Comparison of ENCODE assay signal across 11 mouse cellular contexts in genomic region chr2:93030101-93030500, GRCm38 (mm10). TPM values are rescaled to one million over a fixed set of nuclear protein-coding genes. Genes with fewer than 3 reads are reported as not detected.
A peak's percentile ranks its signal among the peaks of the same experiment; 100 is the strongest.
DNase-seq lines count a peak whose midpoint lies in the region; ATAC-seq and TF ChIP-seq lines count a peak whose summit lies in the region.
"Had no signal": no experiment of that assay in that cellular context is flagged by ENCODE, and none has a peak within 500 bp of the region (broad histone marks: within the 10 kb centered on the region; RNA-seq: fewer than 3 reads in every experiment).

No protein-coding gene starts in this region.

- no peak overlapping the region for H3K27ac ChIP-seq in midbrain, postnatal 0 days (ENCODE audit: low read depth, low read length)
- H3K27ac ChIP-seq in midbrain, embryonic 16.5 days (ENCODE audit: low read length) = no peak overlapping the region
- peak overlapping the region; percentile 42; the same call in 1 of the 2 replicates for H3K27ac ChIP-seq in hindbrain, postnatal 0 days
- H3K27ac ChIP-seq: macrophage had no signal

- H3K36me3 ChIP-seq in midbrain, postnatal 0 days (ENCODE audit: insufficient read depth, low read length) = no peaks in the 10 kb centered on the region
- no peaks in the 10 kb centered on the region for H3K36me3 ChIP-seq in midbrain, embryonic 16.5 days (ENCODE audit: control insufficient read depth, insufficient read depth, low read length)
- no peaks in the 10 kb centered on the region for H3K36me3 ChIP-seq in hindbrain, postnatal 0 days (ENCODE audit: insufficient read depth, low read length)

- H3K27me3 ChIP-seq in midbrain, postnatal 0 days (ENCODE audit: insufficient read depth, low read length) = no peaks in the 10 kb centered on the region
- no peaks in the 10 kb centered on the region for H3K27me3 ChIP-seq in midbrain, embryonic 16.5 days (ENCODE audit: control insufficient read depth, insufficient read depth, low read depth, low read length)
- no peaks in the 10 kb centered on the region for H3K27me3 ChIP-seq in hindbrain, postnatal 0 days (ENCODE audit: insufficient read depth, low read length)

- H3K9me3 ChIP-seq in midbrain, postnatal 0 days (ENCODE audit: low read length) = no peaks in the 10 kb centered on the region
- H3K9me3 ChIP-seq in midbrain, embryonic 16.5 days (replicated peaks; ENCODE audit: control insufficient read depth, low read length, poor library complexity, severe bottlenecking) = no peaks in the 10 kb centered on the region
- H3K9me3 ChIP-seq in hindbrain, postnatal 0 days (ENCODE audit: low read length) = no peaks in the 10 kb centered on the region
- H3K9me3 ChIP-seq: forebrain, embryonic 10.5 days had no signal

- 62% methylated on average over 6 of the region's 6 CpGs for WGBS in midbrain, postnatal 0 days
- 63% methylated on average over 6 of the region's 6 CpGs for WGBS in midbrain, embryonic 16.5 days
- 45% methylated on average over 6 of the region's 6 CpGs for WGBS in hindbrain, postnatal 0 days

- H3K4me2 ChIP-seq in midbrain, postnatal 0 days (ENCODE audit: low read depth, low read length, poor library complexity, severe bottlenecking) = no peak overlapping the region
- no peak overlapping the region for H3K4me2 ChIP-seq in midbrain, embryonic 16.5 days (ENCODE audit: low read length)
- no peak overlapping the region for H3K4me2 ChIP-seq in hindbrain, postnatal 0 days (ENCODE audit: low read depth, low read length)

- no peak for ATAC-seq in midbrain, postnatal 0 days (ENCODE audit: low FRiP score)
- ATAC-seq in midbrain, embryonic 16.5 days = no peak
- ATAC-seq in hindbrain, postnatal 0 days = peak; percentile 39

- no peak overlapping the region for H3K4me3 ChIP-seq in midbrain, postnatal 0 days (ENCODE audit: low read depth, low read length)
- no peak overlapping the region for H3K4me3 ChIP-seq in midbrain, embryonic 16.5 days (ENCODE audit: low read depth, low read length)
- no peak overlapping the region for H3K4me3 ChIP-seq in hindbrain, postnatal 0 days (ENCODE audit: low read length)
- H3K4me3 ChIP-seq: forebrain, embryonic 10.5 days had no signal

- H3K4me1 ChIP-seq in midbrain, postnatal 0 days (ENCODE audit: insufficient read depth, low read length) = peaks cover 10% of the 10 kb centered on the region; the same call in 1 of the 2 replicates
- H3K4me1 ChIP-seq in midbrain, embryonic 16.5 days (ENCODE audit: control insufficient read depth, insufficient read depth, low read length) = peaks cover 5% of the 10 kb centered on the region; the same call in 1 of the 2 replicates
- peaks cover 28% of the 10 kb centered on the region for H3K4me1 ChIP-seq in hindbrain, postnatal 0 days (ENCODE audit: insufficient read depth, low read length)

- no peak for TF ChIP-seq CTCF in midbrain, postnatal 0 days (IDR thresholded peaks at IDR 0.05)
- no peak for TF ChIP-seq CTCF in hindbrain, postnatal 0 days (IDR thresholded peaks at IDR 0.05; ENCODE audit: low read depth)

- no peak overlapping the region for H3K9ac ChIP-seq in midbrain, postnatal 0 days (replicated peaks; ENCODE audit: low read length, poor library complexity, severe bottlenecking)
- H3K9ac ChIP-seq in midbrain, embryonic 16.5 days (ENCODE audit: low read depth, low read length) = no peak overlapping the region
- no peak overlapping the region for H3K9ac ChIP-seq in hindbrain, postnatal 0 days (replicated peaks; ENCODE audit: low read length)

- DNase-seq in adrenal gland, postnatal 14 days = peak; percentile 60
- DNase-seq in adrenal gland, adult 18-20 months (ENCODE audit: low spot score in 2 of 2) = no peak
- DNase-seq in midbrain, postnatal 0 days (ENCODE audit: low spot score) = peak; percentile 74
- DNase-seq in cerebellum, postnatal 25 days = peak; percentile 82 to 84
- DNase-seq in hindbrain, postnatal 0 days (ENCODE audit: low spot score) = peak; percentile 75
- DNase-seq in spleen, adult 18-20 months = no peak
- DNase-seq in gastrocnemius, adult 18-20 months (ENCODE audit: low spot score) = no peak
- DNase-seq: gastrocnemius, postnatal 25 days had no signal

RNA-seq across cellular contexts. Expression of gene Prdm11, which starts 15.9 kb away (rescaled TPM):
- 40.8 and 45.4 TPM in 2 replicates for total RNA-seq in adrenal gland, postnatal 14 days (2021)
- total RNA-seq in adrenal gland, adult 18-20 months (2021) = 10 to 100 TPM; 40.9 to 46.5 TPM
- 12.2 and 14.2 TPM in 2 replicates for total RNA-seq in midbrain, postnatal 0 days (2014; rRNA removed)
- 2.1 and 2.6 TPM in 2 replicates for polyA plus RNA-seq in midbrain, postnatal 0 days (2015; fragmentation: Nextera tagmentation; extraction: Ambion mirVana)
- 2.1 and 2.6 TPM in 2 replicates for polyA plus RNA-seq in midbrain, embryonic 16.5 days (2015; fragmentation: Nextera tagmentation; extraction: Ambion mirVana)
- 14.9 and 15.6 TPM in 2 replicates for total RNA-seq in hindbrain, postnatal 0 days (2014; rRNA removed)
- polyA plus RNA-seq in hindbrain, postnatal 0 days (2015; fragmentation: Nextera tagmentation; extraction: Ambion mirVana) = 3.5 and 3.7 TPM in 2 replicates
- total RNA-seq in gastrocnemius, adult 18-20 months (2021) = under 1 TPM; 0.39 to 0.90 TPM

Comparison
In these comparisons a context has a peak if more than half of its experiments do, and no peak if none do; other contexts are left out.
1. DNase-seq: peak in adrenal gland, postnatal 14 days (single experiment), midbrain, postnatal 0 days (single experiment), cerebellum, postnatal 25 days (2 of 2) and hindbrain, postnatal 0 days (single experiment); none in adrenal gland, adult 18-20 months (0 of 2), spleen, adult 18-20 months (0 of 2) and gastrocnemius, adult 18-20 months (single experiment).